Mouse (Mus musculus) stomach, postnatal 0 days (tissue): ENCODE results near the gene Tex44. TPM values are rescaled to one million over a fixed set of nuclear protein-coding genes. Genes with fewer than 3 reads are reported as not detected.

Experiments
- ATAC-seq: fragments of 200-750 bp; cut with Nextera tagmentation; 2 replicates; pipeline ENCODE4 v1.8.0; 2017; ENCODE audit not compliant: low FRiP score, low TSS enrichment
- DNase-seq: peaks from one replicate; pipeline ENCODE4 v3.0.0-alpha.2; 2016; ENCODE audit warnings: low spot score
- H3K27ac ChIP-seq: fragments of 300-500 bp; sonication (generic); replicated peaks from 2 replicates; pipeline ENCODE4 v1.5.1; 2014; ENCODE audit warnings: mild to moderate bottlenecking, control low read depth
- H3K27me3 ChIP-seq: fragments of 300-500 bp; sonication (generic); 2 replicates; pipeline ENCODE4 v1.6.1; 2014; ENCODE audit warnings: low read length; ENCODE audit not compliant: control insufficient read depth, insufficient read depth
- H3K36me3 ChIP-seq: fragments of 300-500 bp; sonication (generic); 2 replicates; pipeline ENCODE4 v1.6.1; 2014; ENCODE audit warnings: low read length, mixed read lengths; ENCODE audit not compliant: control insufficient read depth, insufficient read depth
- H3K4me1 ChIP-seq: fragments of 300-500 bp; sonication (generic); replicated peaks from 2 replicates; pipeline ENCODE4 v1.6.1; 2014; ENCODE audit warnings: antibody characterized with exemption; ENCODE audit not compliant: control insufficient read depth, insufficient read depth
- H3K4me2 ChIP-seq: fragments of 300-500 bp; sonication (generic); replicated peaks from 2 replicates; pipeline ENCODE4 v1.6.1; 2014; ENCODE audit warnings: low read depth, mild to moderate bottlenecking, control low read depth, moderate library complexity
- H3K4me3 ChIP-seq: fragments of 300-500 bp; sonication (generic); 2 replicates; pipeline ENCODE4 v1.5.1; 2014; ENCODE audit warnings: low read depth, low read length, control low read depth
- H3K9ac ChIP-seq: fragments of 300-500 bp; sonication (generic); 2 replicates; pipeline ENCODE4 v1.6.1; 2014; ENCODE audit warnings: mild to moderate bottlenecking, low read length, control low read depth, mixed read lengths
- H3K9me3 ChIP-seq: fragments of 300-500 bp; sonication (generic); 2 replicates; pipeline ENCODE4 v1.6.1; 2016; ENCODE audit warnings: low read length; ENCODE audit not compliant: control insufficient read depth
- CTCF ChIP-seq: IDR thresholded peaks from 2 replicates; pipeline ENCODE4 v1.5.1; 2016; ENCODE audit warnings: antibody characterized with exemption, low read depth, mild to moderate bottlenecking, moderate library complexity
- EP300 ChIP-seq: optimal IDR thresholded peaks from 2 replicates; pipeline ENCODE3; 2016; ENCODE audit warnings: antibody characterized with exemption
- WGBS: fragments of 180-500 bp; shearing (Covaris S2); extraction: QIAGEN DNeasy Blood & Tissue Kit; methylation state at CpG from one replicate; pipeline ENCODE4 v1.1.7; 2014; 5-methylcytosine and 5-hydroxymethylcytosine counted together
- polyA plus RNA-seq: library from polyadenylated mRNA; unstranded; fragments of >200 nt; fragmentation: Nextera tagmentation; extraction: Ambion mirVana; gene quantifications from 2 replicates; pipeline ENCODE4 v1.2.1, GENCODE M21; 2015

Gene Tex44
- polyA plus RNA-seq, 1 experiment from 2014 or later, result not detected

GRCm38 (mm10) chr1:86441980-86442831 is 16.1 kb downstream of the Tex44 start:
- Histone ChIP-seq H3K9ac (peak overlapping the region; percentile 88), H3K36me3 (no peaks in the 10 kb centered on the region), H3K27me3 (no peaks in the 10 kb centered on the region), H3K4me1 (peaks cover 11% of the 10 kb centered on the region), H3K4me3 (peak overlapping the region; percentile 48), H3K27ac (peak overlapping the region; percentile 100), H3K4me2 (peak overlapping the region; percentile 81), H3K9me3 (no peaks in the 10 kb centered on the region)
- under 1% methylated on average over 81 of the region's 81 CpGs for WGBS
- peak; percentile 59 for ATAC-seq
- peak; percentile 91 for DNase-seq
- TF ChIP-seq CTCF (0 out of 2 replicates have a peak, but pooled peaks have one; percentile 9), EP300 (peak; percentile 77)

DNA sequence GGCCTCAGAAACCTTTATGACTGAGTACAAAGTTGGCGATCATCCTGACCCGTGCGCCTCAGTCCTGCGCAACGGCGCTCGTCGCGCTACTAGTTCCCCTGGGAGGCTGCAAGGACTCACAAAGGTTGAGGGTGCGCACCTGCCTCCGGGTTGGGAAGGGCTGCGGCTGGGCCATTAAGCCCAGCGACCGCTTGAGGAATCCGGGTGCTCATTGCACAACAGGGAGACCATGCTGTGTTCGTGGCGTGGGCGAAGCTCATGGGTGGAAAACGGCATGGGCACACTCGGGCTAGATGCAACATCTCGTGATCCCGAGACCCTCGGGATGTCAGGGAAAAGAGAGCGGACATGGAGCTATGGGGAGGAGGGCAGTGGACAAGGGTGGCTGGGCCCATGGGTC is 16.7 kb downstream of the Tex44 start:
- Histone ChIP-seq H3K4me3 (peak overlapping the region; percentile 48), H3K9ac (peak overlapping the region; percentile 88), H3K36me3 (no peaks in the 10 kb centered on the region), H3K4me1 (peaks cover 13% of the 10 kb centered on the region), H3K27ac (peak overlapping the region; percentile 100), H3K27me3 (no peaks in the 10 kb centered on the region), H3K9me3 (no peaks in the 10 kb centered on the region), H3K4me2 (peak overlapping the region; percentile 81)
- DNase-seq (no peak), ATAC-seq (peak; percentile 8)
- no peak for TF ChIP-seq EP300
- TF ChIP-seq CTCF, result no peak
- 3% methylated on average over 24 of the region's 24 CpGs for WGBS

DNA sequence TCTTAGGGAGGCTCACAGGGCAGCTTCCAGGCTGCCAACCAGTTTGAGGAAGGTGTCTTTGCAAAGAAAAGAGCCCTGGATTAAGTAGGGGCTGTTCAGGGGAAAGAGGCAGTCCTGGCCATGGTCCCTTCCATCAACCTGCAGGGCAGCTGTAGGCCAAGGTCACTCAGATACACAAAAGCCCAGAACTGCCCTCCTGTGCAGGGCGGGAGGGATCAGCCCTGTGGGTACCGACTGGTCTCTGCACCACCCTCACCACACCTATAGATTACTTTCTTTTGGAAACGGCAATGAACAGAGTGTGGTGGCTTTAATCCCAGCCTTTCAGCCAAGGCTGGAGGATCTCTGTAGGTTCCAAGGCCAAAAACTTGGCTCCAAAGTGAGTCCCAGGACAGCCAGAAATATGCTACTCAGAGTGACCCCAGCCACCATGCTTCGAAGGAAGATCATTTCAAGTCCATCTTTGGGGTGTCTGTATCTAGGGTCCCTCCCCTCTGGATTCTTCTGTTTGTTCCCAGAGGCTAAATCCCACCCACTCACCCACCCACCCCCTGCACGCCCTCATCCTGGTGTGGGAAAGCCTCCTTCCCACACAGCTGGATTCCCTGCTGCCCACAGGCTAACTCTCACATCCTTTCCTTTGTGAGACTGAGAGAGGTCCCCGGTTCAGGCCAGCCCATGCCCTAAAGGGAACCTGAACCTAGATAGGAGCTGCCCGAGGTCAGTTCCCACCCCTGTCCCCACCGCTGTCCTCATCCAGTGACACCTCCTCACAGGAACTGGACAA is 17.4 kb downstream of the Tex44 start:
- TF ChIP-seq CTCF (no peak; the same call in 1 of the 2 replicates), EP300 (no peak)
- Histone ChIP-seq H3K36me3 (no peaks in the 10 kb centered on the region), H3K4me1 (peaks cover 14% of the 10 kb centered on the region), H3K4me3 (no peak overlapping the region), H3K4me2 (peak overlapping the region; percentile 81), H3K27ac (peak overlapping the region; percentile 100), H3K27me3 (no peaks in the 10 kb centered on the region), H3K9me3 (no peaks in the 10 kb centered on the region), H3K9ac (peak overlapping the region; percentile 88)
- no peak for ATAC-seq
- 39% methylated on average over 8 of the region's 8 CpGs for WGBS
- no peak for DNase-seq

- peak overlapping the region; percentile 18; the same call in 1 of the 2 replicates for H3K9ac ChIP-seq
- H3K4me1 ChIP-seq, result peaks cover 11% of the 10 kb centered on the region
- H3K27me3 ChIP-seq, result no peaks in the 10 kb centered on the region
- H3K9me3 ChIP-seq, result no peaks in the 10 kb centered on the region
- H3K27ac ChIP-seq, result peak overlapping the region; percentile 86
- no peak for TF ChIP-seq EP300
- TF ChIP-seq CTCF, result no peak
- H3K36me3 ChIP-seq, result no peaks in the 10 kb centered on the region
- no peak overlapping the region for H3K4me3 ChIP-seq
- H3K4me2 ChIP-seq, result peak overlapping the region; percentile 27; the same call in 1 of the 2 replicates
- ATAC-seq (peak; percentile 48), DNase-seq (peak; percentile 63)
- WGBS, result 17% methylated on average over 13 of the region's 13 CpGs
These were observed 21.6 kb downstream of the Tex44 start for GRCm38 (mm10) chr1:86447596-86448171.

- peak overlapping the region; percentile 5; the same call in 1 of the 2 replicates for H3K9ac ChIP-seq
- peaks cover 10% of the 10 kb centered on the region for H3K4me1 ChIP-seq
- no peaks in the 10 kb centered on the region for H3K36me3 ChIP-seq
- H3K27ac ChIP-seq, result peak overlapping the region; percentile 86
- WGBS, result 8% methylated on average over 4 of the region's 4 CpGs
- TF ChIP-seq EP300, result no peak
- TF ChIP-seq CTCF, result no peak
- ATAC-seq, result peak; percentile 53; the same call in 1 of the 2 replicates
- H3K4me3 ChIP-seq, result no peak overlapping the region
- no peak for DNase-seq
- no peaks in the 10 kb centered on the region for H3K27me3 ChIP-seq
- peak overlapping the region; percentile 27; the same call in 1 of the 2 replicates for H3K4me2 ChIP-seq
- no peaks in the 10 kb centered on the region for H3K9me3 ChIP-seq
These were observed 22.1 kb downstream of the Tex44 start for GRCm38 (mm10) chr1:86448272-86448671.
